Mouse (Mus musculus) left cerebral cortex, postnatal 14 days (tissue): ENCODE measurements around the gene Gzmd. TPM values are rescaled to one million over a fixed set of nuclear protein-coding genes. Genes with fewer than 3 reads are reported as not detected.
A peak's percentile ranks its signal among the peaks of the same experiment; 100 is the strongest.
"Not testable (repeated sequence)": the region's sequence is repeated elsewhere in the genome, so short reads cannot be mapped to it uniquely, and the experiment has no call there.

Source experiments
- DNase-seq, 2 experiments: peaks; one replicate each; pipeline ENCODE4 v3.0.0; 2021 to 2022; ENCODE audit warnings: low spot score in 2 of 2, mixed read lengths in 1 of 2
- intact Hi-C: fragments of 180-260 bp; cut with DNase I; formaldehyde crosslinking; loops from one replicate; pipeline ENCODE4 v1.15.1; 2025
- long read RNA-seq, 2 experiments: library from polyadenylated mRNA; stranded (forward); transcript quantifications; one replicate each; pipeline ENCODE4 v2.0.0; 2021
- total RNA-seq, 2 experiments: library from RNA; stranded (reverse); gene quantifications; 2 replicates each; pipeline ENCODE4 v1.2.3; 2021

The Gzmd gene
- total RNA-seq: not detected
- long read RNA-seq, experiment 1: 0 reads
- long read RNA-seq, experiment 2: 0 reads

GRCm38 (mm10) chr14:56132508-56132907 lies at the start of gene Gzmd:
TSS of gene Gzmd (minus strand) at chr14:56132608.
- DNase-seq, intact Hi-C loops: not testable (repeated sequence)

DNA sequence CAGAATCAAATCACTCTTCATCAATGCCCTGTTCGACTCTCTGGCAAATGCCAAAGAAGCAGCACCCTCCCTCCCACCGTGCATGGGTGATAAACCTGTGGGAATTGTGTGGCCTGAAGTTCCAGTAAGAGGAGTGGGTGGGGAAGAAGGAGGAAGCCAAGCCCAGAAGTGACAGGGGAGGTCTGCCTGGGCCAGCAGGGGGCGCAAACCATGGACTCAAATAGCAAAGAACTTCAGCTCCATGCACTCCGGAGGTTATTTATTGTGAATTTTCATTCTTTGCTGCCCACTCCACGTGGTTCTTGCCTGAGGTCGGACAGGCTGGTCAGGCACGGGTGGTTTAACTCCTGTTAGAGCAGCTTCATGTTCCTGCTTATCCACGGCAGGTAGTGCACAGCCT lies 45.2 kb upstream of the Gzmd start:
- intact Hi-C loops: not testable (repeated sequence)
- peak; percentile 11 to 14 for DNase-seq

- intact Hi-C loops: no loop called here
- DNase-seq: no peak
Measured at GRCm38 (mm10) chr14:56174499-56174898, 42.1 kb upstream of the Gzmd start, which contains the start of gene Gzmn. TSS of gene Gzmn (minus strand) at chr14:56174599.

DNA sequence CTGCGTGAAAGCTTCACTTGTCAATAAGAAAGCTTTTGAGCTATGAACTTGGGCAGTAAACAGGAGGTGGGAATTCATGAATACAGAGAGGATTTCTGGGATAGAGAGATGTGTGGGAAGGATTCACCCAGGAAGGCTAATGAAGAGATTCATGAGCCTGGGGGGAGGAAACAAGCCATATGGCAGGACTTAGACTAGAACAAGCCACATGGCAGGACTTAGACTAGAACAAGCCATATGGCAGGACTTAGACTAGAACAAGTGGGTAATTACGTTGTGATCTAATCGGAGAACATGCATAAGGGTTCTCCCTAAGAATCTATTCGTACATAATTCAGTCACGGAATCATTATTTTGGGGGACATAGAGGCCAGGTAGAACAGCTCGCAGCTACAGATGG lies 41.0 kb upstream of the Gzmd start:
- intact Hi-C loops: no loop called here
- DNase-seq: no peak

- intact Hi-C loops: no loop called here
- no peak for DNase-seq
Measured at GRCm38 (mm10) chr14:56172744-56173143, 40.3 kb upstream of the Gzmd start.

- intact Hi-C loops: no loop called here
- peak; percentile 15 to 55 for DNase-seq
Measured at GRCm38 (mm10) chr14:56168009-56168408, 35.6 kb upstream of the Gzmd start.

GRCm38 (mm10) chr14:56162109-56162508 lies 29.7 kb upstream of the Gzmd start:
- DNase-seq: no peak

DNA sequence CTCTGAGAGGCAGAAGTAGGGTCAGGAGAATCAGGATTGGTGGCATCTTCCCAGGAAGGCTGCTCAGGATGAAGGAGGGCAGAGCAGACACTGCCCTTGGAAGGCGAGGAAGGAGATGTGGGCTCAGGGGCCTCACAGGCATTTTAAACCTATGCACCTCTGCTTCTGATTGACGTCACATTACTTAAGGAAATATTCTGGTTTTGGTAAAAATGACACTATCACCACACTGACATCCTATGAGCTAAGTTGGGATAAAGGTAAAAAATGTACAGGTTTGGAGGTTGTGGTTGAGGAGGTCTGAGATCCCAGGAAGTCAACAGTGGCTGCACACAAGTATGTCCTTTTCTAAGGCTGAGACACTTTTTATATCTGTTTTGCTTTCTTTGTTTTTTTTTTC lies 27.1 kb upstream of the Gzmd start, which contains the start of gene Gzmg:
Gzmg (minus strand) TSS at position 101 of the 400 bp plus-strand sequence.
- intact Hi-C loops: not testable (repeated sequence)

More at GRCm38 (mm10) chr14:56162109-56162508, 29.7 kb upstream of the Gzmd start:
- intact Hi-C loops: no loop called here

DNA sequence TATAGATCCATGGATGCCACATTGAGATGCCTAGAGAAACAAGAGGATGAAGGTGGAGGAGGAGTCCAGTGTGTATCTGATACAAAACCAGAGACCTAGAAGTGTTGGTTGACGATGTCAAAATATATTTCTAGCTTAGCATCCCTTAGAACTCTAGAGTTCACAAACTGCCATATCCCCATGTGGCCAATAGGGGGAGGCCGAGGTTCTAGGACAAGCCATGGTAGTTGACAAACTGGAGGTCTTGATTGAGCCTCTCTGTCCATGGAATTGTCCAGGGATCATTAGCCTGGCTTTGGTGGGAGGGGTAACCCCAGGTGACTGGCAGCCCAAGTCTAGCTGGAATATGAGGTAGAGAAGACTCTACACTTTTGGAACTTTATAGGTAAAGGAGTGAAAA lies 22.9 kb upstream of the Gzmd start:
- intact Hi-C loops: no loop called here
- DNase-seq: no peak

More for the DNA sequence above, 27.1 kb upstream of the Gzmd start, which contains the start of gene Gzmg:
- DNase-seq: not testable (repeated sequence)

DNA sequence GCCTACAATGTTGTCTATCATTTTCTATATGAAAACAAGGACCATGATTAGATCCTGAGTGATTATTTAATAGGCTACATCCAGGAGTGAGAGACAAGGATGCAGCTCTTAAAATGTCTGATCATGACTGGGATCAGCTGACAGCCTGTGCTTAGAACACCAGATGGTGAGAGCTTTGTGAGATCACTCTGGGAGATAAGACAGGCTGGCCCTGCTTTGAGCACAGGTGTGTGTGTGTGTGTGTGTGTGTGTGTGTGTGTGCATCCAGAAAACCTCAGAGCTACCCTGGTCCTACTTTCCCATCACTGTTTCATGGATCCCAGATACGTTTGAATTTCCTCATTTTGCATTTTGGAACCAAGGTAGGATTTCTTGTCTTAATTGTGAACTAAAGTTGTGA lies 1.3 kb upstream of the Gzmd start:
- intact Hi-C loops: not testable (repeated sequence)

DNA sequence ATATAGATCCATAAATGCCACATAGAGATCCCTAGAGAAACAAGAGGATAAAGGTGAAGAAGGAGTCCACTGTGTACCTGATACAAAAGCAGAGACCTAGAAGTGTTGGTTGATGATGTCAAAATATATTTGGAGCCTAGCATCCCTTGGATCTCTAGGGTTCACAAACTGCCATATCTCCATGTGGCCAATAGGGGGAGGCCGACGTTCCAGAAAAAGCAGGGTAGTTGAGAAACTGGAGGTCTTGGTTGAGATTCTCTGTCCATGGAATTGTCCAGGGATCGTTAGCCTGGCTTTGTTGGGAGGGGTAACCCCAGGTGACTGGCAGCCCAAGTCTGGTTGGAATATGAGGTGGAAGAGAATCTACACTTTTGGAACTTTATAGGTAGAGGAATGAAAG lies 4.1 kb downstream of the Gzmd start:
- DNase-seq: no peak
- intact Hi-C loops: no loop called here

More for the DNA sequence above, 1.3 kb upstream of the Gzmd start:
- not testable (repeated sequence) for DNase-seq

- intact Hi-C loops: no loop called here
Measured at GRCm38 (mm10) chr14:56123516-56123915, 8.9 kb downstream of the Gzmd start.

DNA sequence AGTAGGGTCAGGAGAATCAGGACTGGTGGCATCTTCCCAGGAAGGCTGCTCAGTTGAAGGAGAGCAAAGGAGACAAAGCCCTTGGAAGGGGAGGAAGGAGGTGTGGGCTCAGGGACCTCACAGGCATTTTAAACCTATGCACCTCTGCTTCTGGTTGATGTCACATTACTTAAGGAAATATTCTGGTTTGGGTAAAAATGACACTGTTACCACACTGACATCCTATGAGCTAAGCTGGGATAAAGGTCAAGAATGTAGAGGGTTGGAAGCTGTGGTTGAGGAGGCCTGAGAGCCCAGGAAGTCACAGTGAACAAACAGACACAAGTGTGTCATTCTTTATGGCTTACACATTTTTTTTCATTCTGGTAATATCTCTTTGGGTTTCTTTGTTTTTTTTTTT lies 11.9 kb downstream of the Gzmd start, which contains the start of gene Gzme:
Gzme (minus strand) TSS at position 101 of the 400 bp plus-strand sequence.
- DNase-seq: no peak
- intact Hi-C loops: no loop called here

More at GRCm38 (mm10) chr14:56123516-56123915, 8.9 kb downstream of the Gzmd start:
- DNase-seq: no peak

DNA sequence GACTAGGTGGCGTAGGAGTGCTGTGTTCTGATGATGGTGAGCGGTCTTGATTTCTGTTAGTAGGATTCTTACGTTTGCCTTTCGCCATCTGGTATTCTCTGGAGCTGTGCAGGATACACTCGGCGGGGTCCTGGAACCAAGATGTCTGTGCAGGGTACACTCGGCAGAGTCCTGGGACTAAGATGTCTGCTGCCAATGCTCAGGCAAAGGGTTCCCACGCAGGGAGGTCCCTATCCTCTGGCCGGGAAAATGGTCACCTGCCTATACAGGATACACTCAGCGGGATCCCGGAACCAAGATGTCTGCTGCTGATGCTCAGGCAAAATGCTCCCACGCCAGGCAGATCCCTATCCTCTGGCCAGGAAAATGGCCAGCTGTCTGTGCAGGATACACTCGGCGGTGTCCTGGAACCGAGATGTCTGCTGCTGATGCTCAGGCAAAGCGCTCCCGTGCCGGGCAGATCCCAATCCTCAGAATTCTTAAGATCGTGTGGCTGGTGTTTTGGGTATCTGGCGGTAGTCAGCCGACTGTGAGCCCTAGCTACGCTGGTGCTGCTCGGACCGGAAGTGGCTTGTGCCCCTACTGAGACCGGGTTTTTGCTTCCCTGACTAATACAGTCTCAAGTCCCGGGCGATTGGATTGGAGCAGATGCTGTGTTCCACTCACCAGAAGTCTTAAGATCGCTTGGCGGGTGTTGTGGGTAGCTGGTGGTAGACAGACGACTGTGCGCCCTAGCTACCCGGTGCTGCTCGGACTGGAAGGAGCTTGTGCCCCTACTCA lies 16.7 kb downstream of the Gzmd start:
- DNase-seq, intact Hi-C loops: not testable (repeated sequence)

- peak in 1 of 2 experiments; percentile 11 for DNase-seq
- intact Hi-C loops: no loop called here
Measured at GRCm38 (mm10) chr14:56105447-56106180, 26.8 kb downstream of the Gzmd start.

- intact Hi-C loops: no loop called here
- no peak for DNase-seq
Measured at GRCm38 (mm10) chr14:56105016-56105415, 27.4 kb downstream of the Gzmd start.

- DNase-seq: no peak
- intact Hi-C loops: no loop called here
Measured at GRCm38 (mm10) chr14:56103452-56103851, 29.0 kb downstream of the Gzmd start.

DNA sequence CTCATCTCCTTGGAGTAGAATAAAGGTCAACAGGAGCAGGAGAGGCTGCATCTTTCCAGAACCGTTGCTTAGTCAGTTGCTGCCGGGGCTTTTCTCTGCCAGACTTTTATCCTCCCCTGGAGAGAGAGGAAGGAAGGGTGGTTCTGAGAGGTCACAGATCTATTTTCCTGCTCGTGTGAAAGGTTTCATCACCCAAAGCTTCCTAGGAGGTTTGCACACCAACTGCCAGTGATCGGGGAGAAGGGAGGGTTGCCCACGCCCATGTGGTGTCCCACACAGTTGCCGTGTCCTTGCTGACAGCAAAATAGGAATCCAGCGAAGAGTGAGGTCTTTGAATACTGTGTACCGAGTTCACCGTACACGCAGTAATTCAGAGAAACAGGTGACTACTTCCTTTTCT lies 30.0 kb downstream of the Gzmd start, which contains the start of gene Ctsg:
Ctsg (minus strand) TSS at position 189 of the 400 bp plus-strand sequence.
- no peak for DNase-seq
- intact Hi-C loops: no loop called here

- peak; percentile 9 to 30 for DNase-seq
- intact Hi-C loops: no loop called here
Measured at GRCm38 (mm10) chr14:56098940-56099339, 33.5 kb downstream of the Gzmd start.

DNA sequence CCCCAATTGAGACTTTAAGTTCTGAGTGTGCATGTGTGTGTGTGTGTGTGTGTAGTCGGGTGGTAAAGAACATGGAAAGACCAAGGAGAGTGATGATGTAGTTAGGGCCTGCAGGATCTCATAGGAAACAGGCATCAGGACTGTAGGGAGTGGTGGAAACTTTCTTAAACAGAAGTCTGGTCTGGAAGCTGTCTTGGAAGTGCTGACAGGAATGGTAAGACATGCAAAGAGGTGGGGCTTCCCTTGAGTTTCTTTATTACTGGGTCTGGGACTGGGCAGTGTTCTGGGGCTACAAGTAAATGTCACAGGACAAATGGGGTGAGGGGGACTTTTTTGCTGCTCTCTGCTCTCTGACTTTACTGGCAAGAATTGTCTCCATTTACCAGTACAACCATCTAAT lies 34.8 kb downstream of the Gzmd start:
- intact Hi-C loops: no loop called here
- no peak for DNase-seq
